Mouse (Mus musculus) embryonic fibroblast, embryonic 13.5 days (primary cell): ENCODE data around the gene Rab3il1. TPM values are rescaled to one million over a fixed set of nuclear protein-coding genes. Genes with fewer than 3 reads are reported as not detected.

Experiments
- H3K27ac ChIP-seq: 2 replicates; pipeline ENCODE4 v1.5.1; 2012; ENCODE audit warnings: low read length, control low read depth, inconsistent platforms; ENCODE audit not compliant: insufficient read depth
- H3K4me1 ChIP-seq: 2 replicates; pipeline ENCODE4 v1.6.1; 2011; ENCODE audit warnings: low read length; ENCODE audit not compliant: control insufficient read depth, insufficient read depth
- H3K4me3 ChIP-seq: 2 replicates; pipeline ENCODE4 v1.5.1; 2011; ENCODE audit warnings: mild to moderate bottlenecking, control low read depth, low read length; ENCODE audit not compliant: insufficient read depth
- CTCF ChIP-seq: IDR thresholded peaks from 2 replicates; pipeline ENCODE4 v1.5.1; 2011; ENCODE audit warnings: mild to moderate bottlenecking, control low read depth, low read length, moderate library complexity, borderline replicate concordance; ENCODE audit not compliant: insufficient read depth
- POLR2A ChIP-seq: IDR thresholded peaks from 2 replicates; pipeline ENCODE4 v1.6.1; 2011; ENCODE audit warnings: low read depth, mild to moderate bottlenecking, control low read depth, low read length, moderate library complexity
- polyA plus RNA-seq: library from polyadenylated mRNA; stranded (reverse); fragments of >200 nt; gene quantifications from 2 replicates; pipeline ENCODE4 v1.2.4, GENCODE M21; 2011; ENCODE audit warnings: low read depth; ENCODE audit not compliant: missing spikeins, insufficient read length

Rab3il1 gene
- polyA plus RNA-seq, 1 experiment: 18.2 TPM

GRCm38 (mm10) chr19:9991304-9991703 lies 10.2 kb upstream of the Rab3il1 start:
- H3K4me3 ChIP-seq: no peak overlapping the region
- TF ChIP-seq POLR2A: no peak
- TF ChIP-seq CTCF: peak; percentile 89
- no peak overlapping the region for H3K27ac ChIP-seq
- peaks cover 2% of the 10 kb centered on the region; the same call in 1 of the 2 replicates for H3K4me1 ChIP-seq

GRCm38 (mm10) chr19:9992011-9992958 lies 9.2 kb upstream of the Rab3il1 start:
- TF ChIP-seq POLR2A (no peak), CTCF (no peak)
- Histone ChIP-seq H3K4me1 (peaks cover 2% of the 10 kb centered on the region; the same call in 1 of the 2 replicates), H3K4me3 (no peak overlapping the region), H3K27ac (no peak overlapping the region)

GRCm38 (mm10) chr19:9993036-9993656 lies 8.3 kb upstream of the Rab3il1 start:
- H3K4me3 ChIP-seq: no peak overlapping the region

GRCm38 (mm10) chr19:9997204-9998062 lies 4.0 kb upstream of the Rab3il1 start:
- Histone ChIP-seq H3K4me3 (no peak overlapping the region), H3K27ac (no peak overlapping the region), H3K4me1 (no peaks in the 10 kb centered on the region)
- TF ChIP-seq CTCF: no peak
- TF ChIP-seq POLR2A: no peak

More at GRCm38 (mm10) chr19:9993036-9993656, 8.3 kb upstream of the Rab3il1 start:
- TF ChIP-seq CTCF (peak; percentile 48), POLR2A (no peak)
- Histone ChIP-seq H3K27ac (no peak overlapping the region), H3K4me1 (no peaks in the 10 kb centered on the region)

- Histone ChIP-seq H3K27ac (no peak overlapping the region), H3K4me3 (no peak overlapping the region), H3K4me1 (no peaks in the 10 kb centered on the region)
- TF ChIP-seq POLR2A: no peak
- no peak for TF ChIP-seq CTCF
Observed at GRCm38 (mm10) chr19:9998063-9998416, 3.4 kb upstream of the Rab3il1 start.

DNA sequence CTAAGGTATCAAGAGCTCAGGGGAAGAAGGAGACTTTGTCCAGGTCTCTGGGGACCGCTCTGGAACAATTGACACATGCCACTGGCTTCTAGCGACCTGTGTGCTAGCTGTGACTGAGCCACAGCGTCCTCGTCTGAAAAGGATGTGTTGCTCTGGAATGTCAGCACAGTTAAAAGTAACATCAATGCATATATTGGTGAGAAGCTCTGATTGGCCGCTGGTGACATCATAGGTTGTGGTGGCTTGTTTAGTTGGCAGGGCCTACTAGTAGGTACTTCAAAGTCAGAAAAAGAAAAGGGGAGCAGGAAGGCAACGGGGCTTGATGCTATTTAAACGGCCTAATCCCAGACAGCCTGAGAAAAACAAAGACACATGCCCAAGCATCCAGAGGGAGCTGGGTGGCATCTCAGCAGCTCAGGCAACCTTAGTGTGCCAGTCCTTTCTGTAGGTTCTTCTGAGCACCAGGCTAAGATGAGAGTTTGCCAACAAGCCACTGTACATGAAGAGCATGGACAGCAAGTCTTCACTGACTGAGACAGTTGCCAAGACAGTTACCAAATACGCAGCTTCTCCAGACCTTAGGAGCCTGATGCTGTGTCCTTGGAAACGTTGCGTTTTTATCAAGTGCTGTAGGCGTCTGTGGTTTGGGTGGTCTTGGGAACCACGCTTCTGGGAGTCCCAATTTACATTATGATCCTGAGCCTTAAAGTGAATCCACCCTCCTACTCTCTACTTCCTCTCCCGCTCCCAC lies 2.6 kb upstream of the Rab3il1 start:
- Histone ChIP-seq H3K4me3 (no peak overlapping the region), H3K4me1 (no peaks in the 10 kb centered on the region), H3K27ac (no peak overlapping the region)
- TF ChIP-seq POLR2A (no peak), CTCF (no peak)

GRCm38 (mm10) chr19:10000330-10000729 lies 1.1 kb upstream of the Rab3il1 start:
- H3K4me3 ChIP-seq: no peak overlapping the region
- no peaks in the 10 kb centered on the region for H3K4me1 ChIP-seq
- H3K27ac ChIP-seq: no peak overlapping the region
- TF ChIP-seq POLR2A (no peak), CTCF (peak; percentile 48; the same call in 1 of the 2 replicates)

- H3K4me3 ChIP-seq: no peak overlapping the region
- no peak overlapping the region for H3K27ac ChIP-seq
- H3K4me1 ChIP-seq: no peaks in the 10 kb centered on the region
- TF ChIP-seq POLR2A: no peak
- TF ChIP-seq CTCF: no peak
Observed at GRCm38 (mm10) chr19:10003696-10004095, 2.2 kb downstream of the Rab3il1 start.

GRCm38 (mm10) chr19:10011408-10011807 lies 9.9 kb downstream of the Rab3il1 start:
- Histone ChIP-seq H3K4me3 (no peak overlapping the region), H3K27ac (no peak overlapping the region), H3K4me1 (peaks cover 10% of the 10 kb centered on the region)
- TF ChIP-seq POLR2A (no peak), CTCF (no peak)
